Mouse (Mus musculus) heart, adult 2 months (tissue): Measurements from ENCODE around the gene Cd19.

Source experiments
- CTCF ChIP-seq: fragments of 200-600 bp; IDR thresholded peaks from 2 replicates; pipeline ENCODE4 v1.8.1; 2022; ENCODE audit warnings: antibody characterized with exemption, mild to moderate bottlenecking, moderate library complexity
- EP300 ChIP-seq: fragments of 200-500 bp; IDR thresholded peaks from 2 replicates; pipeline ENCODE4 v1.6.1; 2011; ENCODE audit warnings: low read depth, low read length, control low read depth; ENCODE audit not compliant: insufficient read depth
- POLR2A ChIP-seq: fragments of 200-500 bp; IDR thresholded peaks from 2 replicates; pipeline ENCODE4 v1.6.1; 2011; ENCODE audit warnings: mild to moderate bottlenecking, low read depth, low read length, control low read depth; ENCODE audit not compliant: insufficient read depth

DNA sequence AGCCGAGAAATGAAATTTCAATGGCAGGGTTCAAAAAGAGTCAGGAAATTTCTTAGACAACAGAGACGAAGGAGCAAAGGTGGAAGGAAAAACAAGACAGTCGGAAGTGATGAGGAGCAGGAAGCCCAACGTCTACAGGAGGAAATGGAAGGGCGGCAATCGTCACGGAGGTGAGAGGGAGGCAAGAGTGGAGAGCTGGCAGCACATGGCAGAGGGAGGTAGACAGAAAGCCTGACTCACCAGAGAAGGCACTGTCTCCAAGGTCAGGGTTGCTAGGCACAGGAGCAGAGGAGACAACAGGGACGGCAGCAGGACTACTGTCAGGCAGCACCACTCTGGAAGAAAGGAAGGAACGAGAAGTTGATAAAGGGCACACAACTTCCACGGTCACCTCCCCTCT is 47.1 kb downstream of the Cd19 start:
- no peak for TF ChIP-seq CTCF
- no peak for TF ChIP-seq EP300
- no peak for TF ChIP-seq POLR2A
